Mouse (Mus musculus) left cerebral cortex, postnatal 14 days (tissue): ENCODE results near the gene Btnl10. TPM values are rescaled to one million over a fixed set of nuclear protein-coding genes. Genes with fewer than 3 reads are reported as not detected.

Experiments
- DNase-seq, 2 experiments: peaks; one replicate each; pipeline ENCODE4 v3.0.0; 2021 to 2022; ENCODE audit warnings: low spot score in 2 of 2, mixed read lengths in 1 of 2
- intact Hi-C: fragments of 180-260 bp; cut with DNase I; formaldehyde crosslinking; loops from one replicate; pipeline ENCODE4 v1.15.1; 2025
- long read RNA-seq, 2 experiments: library from polyadenylated mRNA; stranded (forward); transcript quantifications; one replicate each; pipeline ENCODE4 v2.0.0; 2021
- total RNA-seq, 2 experiments: library from RNA; stranded (reverse); gene quantifications; 2 replicates each; pipeline ENCODE4 v1.2.3; 2021

The Btnl10 gene
- total RNA-seq = not detected
- long read RNA-seq, experiment 1 = 0 reads
- long read RNA-seq, experiment 2 = 0 reads

DNA sequence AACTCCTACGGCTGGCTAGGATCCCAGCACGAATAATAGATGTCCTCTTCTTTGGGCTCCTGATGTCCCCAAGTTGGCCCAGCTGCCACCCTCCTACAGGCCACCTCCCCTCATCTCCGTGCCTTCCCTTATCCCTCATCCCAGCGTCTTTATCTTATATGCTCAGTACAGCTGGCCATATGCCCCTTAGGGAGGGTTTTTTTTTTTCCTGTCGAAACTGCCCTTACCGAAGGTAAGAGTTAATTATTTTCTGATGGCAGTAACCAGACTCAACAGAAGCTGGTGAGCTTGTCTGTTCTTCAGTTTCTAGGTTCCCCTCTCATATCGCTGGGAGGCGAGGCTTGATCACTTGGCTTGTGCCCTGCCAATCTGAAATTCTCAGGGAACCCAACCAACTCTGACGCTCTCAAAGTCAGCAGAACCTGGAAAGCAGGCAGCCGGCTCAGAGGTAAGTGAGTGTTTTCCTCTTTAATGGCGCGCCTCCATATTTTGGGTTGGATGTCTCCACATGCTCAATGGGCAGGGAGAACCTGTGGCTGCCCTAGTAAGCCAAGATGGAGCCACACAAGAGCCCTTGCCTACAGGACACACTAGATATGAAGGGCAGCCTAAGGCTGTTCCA is at the start of gene Btnl10:
Gene Btnl10, plus strand, starts transcription at position 164 of the 622 bp plus-strand sequence.
- no peak for DNase-seq
- intact Hi-C loops = no loop called here

GRCm38 (mm10) chr11:58867954-58868330 is 49.8 kb upstream of the Btnl10 start:
- intact Hi-C loops = no loop called here
- DNase-seq = no peak

DNA sequence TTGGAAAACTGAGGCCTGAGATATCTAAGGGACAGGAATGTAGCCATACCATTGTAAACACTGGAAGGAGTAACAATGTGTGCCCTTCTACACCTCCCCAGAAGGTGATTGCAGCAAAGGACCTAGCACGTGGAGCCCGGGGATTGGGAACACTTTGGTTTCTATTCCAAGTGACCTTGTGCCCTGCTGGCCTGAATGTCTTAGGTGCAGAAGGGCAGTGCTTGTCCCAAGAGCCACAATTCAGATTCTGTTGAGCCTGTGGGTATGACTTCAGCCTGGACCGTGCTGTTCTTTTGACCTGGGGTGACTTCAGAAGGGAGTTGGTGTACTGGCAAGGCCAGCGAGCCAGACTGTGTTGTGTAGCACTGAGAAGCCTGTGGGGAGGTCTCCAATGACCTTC is 46.7 kb upstream of the Btnl10 start:
- intact Hi-C loops = no loop called here
- no peak for DNase-seq

DNA sequence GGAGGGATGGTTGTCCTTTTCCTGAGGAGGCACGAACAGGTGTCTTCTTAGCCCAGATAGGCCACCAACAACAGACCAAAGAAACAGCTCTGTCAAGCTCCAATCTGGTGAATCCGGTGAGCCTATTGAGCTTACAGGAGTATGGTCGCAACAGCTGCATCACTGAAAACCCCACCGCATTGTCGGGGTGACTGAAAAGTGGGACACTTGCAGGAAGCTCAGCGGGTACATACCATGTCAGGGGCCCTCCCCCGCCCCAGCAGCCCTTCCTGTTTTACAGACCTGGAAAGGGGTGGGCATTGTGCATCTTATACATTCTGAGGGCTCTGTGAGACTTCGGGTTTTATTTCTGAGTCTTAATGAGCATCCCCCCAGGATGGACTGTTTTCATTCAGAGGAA is 34.0 kb upstream of the Btnl10 start:
- DNase-seq = no peak

GRCm38 (mm10) chr11:58890511-58890910 is 27.2 kb upstream of the Btnl10 start:
- intact Hi-C loops = no loop called here
- no peak for DNase-seq

More for the DNA sequence above, 34.0 kb upstream of the Btnl10 start:
- intact Hi-C loops = no loop called here

DNA sequence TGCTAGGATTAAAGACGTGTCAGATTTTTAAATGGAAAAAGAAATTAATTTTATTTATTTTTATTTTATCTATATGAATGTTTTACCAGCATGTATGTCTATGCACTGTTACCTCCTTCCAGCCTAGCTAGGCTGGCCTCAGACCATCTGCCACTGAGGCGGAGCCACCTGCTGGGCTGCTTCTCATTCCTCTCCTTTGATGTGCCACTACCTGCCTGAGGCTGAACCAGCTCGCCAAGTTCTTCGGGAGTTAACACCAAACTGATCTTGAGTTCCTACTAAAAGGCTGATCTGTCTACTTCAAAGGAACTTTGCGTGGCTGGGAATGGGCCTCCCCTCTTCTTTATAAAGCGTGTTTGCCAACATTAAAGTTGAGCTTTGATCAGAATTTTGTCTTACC is 23.3 kb upstream of the Btnl10 start:
- no peak for DNase-seq
- intact Hi-C loops = no loop called here

- intact Hi-C loops = no loop called here
- no peak for DNase-seq
Measured at GRCm38 (mm10) chr11:58897485-58897884, 20.2 kb upstream of the Btnl10 start.

DNA sequence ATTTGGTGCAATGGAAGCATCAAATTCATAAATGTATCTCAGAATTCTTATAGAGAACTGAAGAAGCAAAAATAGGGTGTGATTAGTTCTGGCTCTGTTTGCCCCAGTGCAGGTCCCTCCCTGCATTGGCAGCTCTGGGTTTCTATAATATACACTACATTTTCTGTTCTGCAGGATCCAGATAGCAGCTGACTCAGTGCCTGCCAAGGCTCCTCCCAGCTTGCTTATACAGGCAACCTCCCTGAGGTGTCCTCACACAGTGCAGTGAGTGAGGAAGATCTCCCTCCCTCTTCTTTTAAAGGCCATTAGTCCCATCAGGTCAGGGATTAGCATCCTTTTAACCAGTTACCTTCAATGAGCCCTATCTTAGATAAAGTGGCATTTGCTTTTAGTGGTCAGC is 16.6 kb upstream of the Btnl10 start:
- DNase-seq = no peak
- intact Hi-C loops = no loop called here

GRCm38 (mm10) chr11:58903511-58904409 is 13.9 kb upstream of the Btnl10 start, which contains the start of gene Zfp39:
Gene Zfp39, minus strand, starts transcription at chr11:58904225.
- peak; percentile 95 to 96 for DNase-seq
- intact Hi-C loops = no loop called here

DNA sequence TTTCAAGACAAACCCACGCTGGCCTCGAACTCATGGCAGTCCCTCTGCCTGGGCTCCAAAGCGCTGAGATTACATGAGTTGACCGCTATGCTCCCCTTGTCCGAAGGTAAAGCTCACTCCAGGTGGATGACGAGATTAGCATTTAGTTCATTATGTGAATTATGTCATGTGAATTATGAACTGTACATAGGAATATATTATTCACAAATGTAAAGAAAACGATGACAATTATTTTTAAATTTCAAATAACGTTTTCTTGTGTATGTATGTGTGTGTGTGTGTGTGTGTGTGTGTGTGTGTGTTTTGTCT is 13.3 kb upstream of the Btnl10 start:
- intact Hi-C loops = no loop called here
- no peak for DNase-seq

DNA sequence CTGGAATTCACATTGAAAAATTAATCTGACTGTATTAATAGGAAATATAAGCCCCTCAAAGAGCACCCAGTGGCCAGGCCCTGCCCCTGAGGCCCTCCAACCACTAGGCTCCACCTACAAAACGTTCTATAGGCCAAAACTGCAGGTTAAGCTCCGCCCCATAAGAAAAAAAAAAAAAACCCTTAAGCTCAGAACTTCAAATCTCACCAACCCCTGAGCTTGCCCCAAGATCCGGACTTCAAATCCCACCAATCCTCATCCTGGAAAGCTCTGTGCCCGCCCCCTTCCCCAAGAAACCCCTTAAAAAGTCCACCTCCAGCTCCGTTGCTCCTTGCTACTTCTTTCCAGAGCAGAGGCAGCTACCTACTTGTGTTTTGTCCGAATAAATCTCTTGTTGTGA is 12.9 kb upstream of the Btnl10 start:
- intact Hi-C loops = no loop called here
- DNase-seq = peak in 1 of 2 experiments; percentile 35

GRCm38 (mm10) chr11:58913776-58914175 is 3.9 kb upstream of the Btnl10 start:
- DNase-seq = no peak
- intact Hi-C loops = no loop called here

GRCm38 (mm10) chr11:58914461-58915028 is 3.2 kb upstream of the Btnl10 start:
- DNase-seq = no peak

GRCm38 (mm10) chr11:58916879-58917744 is 596 bp upstream of the Btnl10 start:
- peak in 1 of 2 experiments; percentile 26 for DNase-seq
- intact Hi-C loops = no loop called here

More at GRCm38 (mm10) chr11:58914461-58915028, 3.2 kb upstream of the Btnl10 start:
- intact Hi-C loops = no loop called here

- intact Hi-C loops = no loop called here
- no peak for DNase-seq
Measured at GRCm38 (mm10) chr11:58918759-58919158, 1.1 kb downstream of the Btnl10 start.

DNA sequence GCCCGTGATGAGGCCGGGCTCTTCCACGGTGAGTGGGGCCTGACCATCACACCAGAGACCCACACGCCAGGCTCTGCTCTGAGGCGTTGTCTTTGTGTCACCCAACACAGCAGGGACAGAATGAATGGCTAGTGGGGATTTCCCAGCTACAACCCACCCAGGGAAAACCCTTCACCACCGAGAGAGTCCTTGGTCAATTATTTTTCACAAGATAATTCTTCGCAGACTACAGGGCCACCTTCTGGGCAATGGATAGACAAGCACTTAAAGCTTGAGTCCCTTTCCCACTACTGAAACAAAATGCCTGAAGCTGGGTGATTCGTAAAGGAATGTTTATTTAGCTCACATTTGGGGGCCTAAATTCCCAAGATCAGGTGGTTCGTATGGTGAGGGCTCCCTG is 4.7 kb downstream of the Btnl10 start:
- no peak for DNase-seq
- intact Hi-C loops = no loop called here

DNA sequence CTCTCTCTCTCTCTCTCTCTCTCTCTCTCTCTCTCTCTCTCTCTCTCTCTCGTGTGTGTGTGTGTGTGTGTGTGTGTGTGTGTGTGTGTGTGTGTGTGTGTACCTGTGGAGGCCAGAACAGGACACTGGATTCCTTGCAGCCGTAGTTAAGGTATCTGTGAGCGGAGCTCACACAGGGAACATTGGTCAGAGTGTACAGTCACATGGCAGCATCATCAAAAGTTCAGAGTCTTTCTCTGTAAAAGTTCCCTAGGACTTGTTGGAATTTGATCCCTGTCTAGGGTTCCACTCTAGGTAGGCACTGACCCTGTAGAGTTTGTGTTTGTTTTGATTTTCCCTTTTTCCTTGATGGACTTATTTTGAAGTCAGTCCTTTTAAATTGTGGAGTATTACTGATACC is 8.9 kb downstream of the Btnl10 start:
- no peak for DNase-seq
- intact Hi-C loops = no loop called here

GRCm38 (mm10) chr11:58927053-58927452 is 9.3 kb downstream of the Btnl10 start:
- intact Hi-C loops = no loop called here
- no peak for DNase-seq

- DNase-seq = peak; percentile 50 to 69
- intact Hi-C loops = no loop called here
Measured at GRCm38 (mm10) chr11:58927790-58928651, 10.3 kb downstream of the Btnl10 start.
